Mouse (Mus musculus): ENCODE measurements around the gene Sod2. TPM values are rescaled to one million over a fixed set of nuclear protein-coding genes. Genes with fewer than 3 reads are reported as not detected.
"Not testable (repeated sequence)": the region's sequence is repeated elsewhere in the genome, so short reads cannot be mapped to it uniquely, and the experiment has no call there.

Gene Sod2
- total and polyA plus RNA-seq, 3 experiments: 961 to 1,111 (median 1,105) TPM

GRCm38 (mm10) chr17:13043846-13044673, 37.4 kb downstream of the Sod2 start:
- peak; percentile 27 to 35 for DNase-seq
- WGBS: 20% methylated on average over 4 of the region's 4 CpGs
- H3K4me3 ChIP-seq; H3K27me3 ChIP-seq (ENCODE audit: control insufficient read depth, insufficient read depth, low read length); H3K79me2 ChIP-seq (replicated peaks; ENCODE audit: control insufficient read depth, insufficient read depth, low read length); intact Hi-C loops (cut with DNase I); H3K27ac ChIP-seq; H3K36me3 ChIP-seq (ENCODE audit: control insufficient read depth, insufficient read depth, low read length); H3K9ac ChIP-seq (ENCODE audit: low read depth, low read length); H3K4me1 ChIP-seq (ENCODE audit: control insufficient read depth, insufficient read depth, low read length): not testable (repeated sequence)
- TF ChIP-seq CTCF (IDR thresholded peaks at IDR 0.05): peak; percentile 68

GRCm38 (mm10) chr17:13052124-13052813, 45.6 kb downstream of the Sod2 start, which contains the start of gene Gpr31b:
TSS of gene Gpr31b (minus strand) at chr17:13052296.
- intact Hi-C loops (cut with DNase I); H3K9ac ChIP-seq (ENCODE audit: low read depth, low read length); H3K27me3 ChIP-seq (ENCODE audit: control insufficient read depth, insufficient read depth, low read length); H3K4me1 ChIP-seq (ENCODE audit: control insufficient read depth, insufficient read depth, low read length); DNase-seq; H3K4me3 ChIP-seq; H3K27ac ChIP-seq; H3K79me2 ChIP-seq (replicated peaks; ENCODE audit: control insufficient read depth, insufficient read depth, low read length); H3K36me3 ChIP-seq (ENCODE audit: control insufficient read depth, insufficient read depth, low read length): not testable (repeated sequence)
- WGBS: 44% methylated on average over 2 of the region's 8 CpGs

GRCm38 (mm10) chr17:13060804-13061203, 54.2 kb downstream of the Sod2 start, which contains the start of gene Tcp10b:
TSS of gene Tcp10b (plus strand) at chr17:13061104.
- intact Hi-C loops (cut with DNase I); DNase-seq; H3K27ac ChIP-seq; H3K4me1 ChIP-seq (ENCODE audit: control insufficient read depth, insufficient read depth, low read length); H3K36me3 ChIP-seq (ENCODE audit: control insufficient read depth, insufficient read depth, low read length); H3K9ac ChIP-seq (ENCODE audit: low read depth, low read length); H3K79me2 ChIP-seq (replicated peaks; ENCODE audit: control insufficient read depth, insufficient read depth, low read length); H3K4me3 ChIP-seq; H3K27me3 ChIP-seq (ENCODE audit: control insufficient read depth, insufficient read depth, low read length): not testable (repeated sequence)
- WGBS: 85% methylated on average over 4 of the region's 4 CpGs

- H3K9ac ChIP-seq (ENCODE audit: low read depth, low read length); H3K4me1 ChIP-seq (ENCODE audit: control insufficient read depth, insufficient read depth, low read length); H3K27me3 ChIP-seq (ENCODE audit: control insufficient read depth, insufficient read depth, low read length); H3K36me3 ChIP-seq (ENCODE audit: control insufficient read depth, insufficient read depth, low read length); H3K27ac ChIP-seq; intact Hi-C loops (cut with DNase I); H3K79me2 ChIP-seq (replicated peaks; ENCODE audit: control insufficient read depth, insufficient read depth, low read length); H3K4me3 ChIP-seq; DNase-seq: not testable (repeated sequence)
- 70% methylated on average over 5 of the region's 7 CpGs for WGBS
Observed at GRCm38 (mm10) chr17:13062882-13063281, 56.2 kb downstream of the Sod2 start.

GRCm38 (mm10) chr17:13067864-13068385, 61.3 kb downstream of the Sod2 start:
- H3K36me3 ChIP-seq (ENCODE audit: control insufficient read depth, insufficient read depth, low read length); H3K27ac ChIP-seq; H3K4me3 ChIP-seq; intact Hi-C loops (cut with DNase I); H3K79me2 ChIP-seq (replicated peaks; ENCODE audit: control insufficient read depth, insufficient read depth, low read length); H3K27me3 ChIP-seq (ENCODE audit: control insufficient read depth, insufficient read depth, low read length); DNase-seq; H3K9ac ChIP-seq (ENCODE audit: low read depth, low read length); H3K4me1 ChIP-seq (ENCODE audit: control insufficient read depth, insufficient read depth, low read length): not testable (repeated sequence)
- WGBS: 100% methylated on average over 1 of the region's 4 CpGs

GRCm38 (mm10) chr17:13069227-13069626, 62.6 kb downstream of the Sod2 start:
- intact Hi-C loops (cut with DNase I): not testable (repeated sequence)

More at GRCm38 (mm10) chr17:13069227-13069626, 62.6 kb downstream of the Sod2 start:
- DNase-seq; H3K9ac ChIP-seq (ENCODE audit: low read depth, low read length); H3K79me2 ChIP-seq (replicated peaks; ENCODE audit: control insufficient read depth, insufficient read depth, low read length); H3K36me3 ChIP-seq (ENCODE audit: control insufficient read depth, insufficient read depth, low read length); H3K27me3 ChIP-seq (ENCODE audit: control insufficient read depth, insufficient read depth, low read length); H3K27ac ChIP-seq; H3K4me3 ChIP-seq; H3K4me1 ChIP-seq (ENCODE audit: control insufficient read depth, insufficient read depth, low read length): not testable (repeated sequence)
- 43% methylated on average over 4 of the region's 5 CpGs for WGBS

Other genes starting within 250 kb of the Sod2 start
- 100 to 1,000 TPM in 1 of 2 experiments, 10 to 100 TPM in 1; 98.9 to 116 TPM for gene Igf2r, start 237.2 kb upstream of the Sod2 start, total RNA-seq (2021)
- 34.0 and 53.7 TPM in 2 replicates for gene Igf2r, start 237.2 kb upstream of the Sod2 start, polyA plus RNA-seq (2012; rRNA removed)
- 1 to 10 TPM in 1 of 2 experiments, under 1 TPM in 1; 0.68 to 1.6 TPM for gene Mas1, start 138.7 kb upstream of the Sod2 start, total RNA-seq (2021)
- 1.0 and 4.6 TPM in 2 replicates for gene Mas1, start 138.7 kb upstream of the Sod2 start, polyA plus RNA-seq (2012; rRNA removed)
- 1 to 10 TPM; 5.6 to 5.7 TPM for gene Mrgprh, start 130.8 kb upstream of the Sod2 start, total RNA-seq (2021)
- gene Mrgprh, start 130.8 kb upstream of the Sod2 start, polyA plus RNA-seq (2012; rRNA removed): 9.2 and 17.1 TPM in 2 replicates
- gene Pnldc1, start 96.6 kb upstream of the Sod2 start, total RNA-seq (2021): under 1 TPM; 0.42 to 0.93 TPM
- gene Pnldc1, start 96.6 kb upstream of the Sod2 start, polyA plus RNA-seq (2012; rRNA removed): 1.6 and 1.9 TPM in 2 replicates
- gene Tcp1, start 91.1 kb upstream of the Sod2 start, total RNA-seq (2021): 100 to 1,000 TPM; 176 to 196 TPM
- 68.6 and 134 TPM in 2 replicates for gene Tcp1, start 91.1 kb upstream of the Sod2 start, polyA plus RNA-seq (2012; rRNA removed)
- gene Mrpl18, start 90.5 kb upstream of the Sod2 start, total RNA-seq (2021): 100 to 1,000 TPM; 151 to 160 TPM
- gene Mrpl18, start 90.5 kb upstream of the Sod2 start, polyA plus RNA-seq (2012; rRNA removed): 65.1 and 78.1 TPM in 2 replicates
- not detected for gene Acat3, start 66.2 kb upstream of the Sod2 start, total RNA-seq (2021)
- 0.32 and 0.33 TPM in 2 replicates for gene Acat3, start 66.2 kb upstream of the Sod2 start, polyA plus RNA-seq (2012; rRNA removed)
- 1 to 10 TPM; 5.7 to 6.9 TPM for gene Acat2, start 46.1 kb upstream of the Sod2 start, total RNA-seq (2021)
- gene Acat2, start 46.1 kb upstream of the Sod2 start, polyA plus RNA-seq (2012; rRNA removed): 6.5 and 6.6 TPM in 2 replicates
- gene Wtap, start 12.7 kb upstream of the Sod2 start, total RNA-seq (2021): 10 to 100 TPM; 30.7 to 34.0 TPM
- 12.3 and 24.2 TPM in 2 replicates for gene Wtap, start 12.7 kb upstream of the Sod2 start, polyA plus RNA-seq (2012; rRNA removed)
- under 1 TPM in 1 of 2 experiments, not detected in 1; 0.32 TPM for gene Gpr31b, start 45.5 kb downstream of the Sod2 start, total RNA-seq (2021)
- 0.31 TPM in 1 of 2 replicates, not detected in the other for gene Gpr31b, start 45.5 kb downstream of the Sod2 start, polyA plus RNA-seq (2012; rRNA removed)
- not detected for gene Tcp10b, start 54.3 kb downstream of the Sod2 start, total RNA-seq (2021)
- gene Tcp10b, start 54.3 kb downstream of the Sod2 start, polyA plus RNA-seq (2012; rRNA removed): 0.06 and 0.09 TPM in 2 replicates
- gene Unc93a, start 125.0 kb downstream of the Sod2 start, total RNA-seq (2021): not detected
- 0.06 TPM in 1 of 2 replicates, not detected in the other for gene Unc93a, start 125.0 kb downstream of the Sod2 start, polyA plus RNA-seq (2012; rRNA removed)
- not detected for gene Smok2a, start 214.3 kb downstream of the Sod2 start, total RNA-seq (2021)
- gene Smok2a, start 214.3 kb downstream of the Sod2 start, polyA plus RNA-seq (2012; rRNA removed): not detected in 2 replicates
- gene Smok2b, start 223.4 kb downstream of the Sod2 start, total RNA-seq (2021): not detected
- not detected in 2 replicates for gene Smok2b, start 223.4 kb downstream of the Sod2 start, polyA plus RNA-seq (2012; rRNA removed)